Mouse (Mus musculus) brain, adult 10 weeks (tissue): ENCODE data around the gene Bzw1. TPM values are rescaled to one million over a fixed set of nuclear protein-coding genes. Genes with fewer than 3 reads are reported as not detected.

Experiments used
- polyA plus RNA-seq: library from polyadenylated mRNA; stranded (reverse); fragments of 350-450 nt; fragmentation: Illumina TruSeq; extraction: RNeasy Lipid Tissue Mini Kit (QIAGEN cat#74804); gene quantifications from one replicate; pipeline ENCODE4 v1.2.3, GENCODE M21; 2015; ENCODE audit warnings: low read depth, low replicate concordance

Gene Bzw1
- 183 TPM for polyA plus RNA-seq

DNA sequence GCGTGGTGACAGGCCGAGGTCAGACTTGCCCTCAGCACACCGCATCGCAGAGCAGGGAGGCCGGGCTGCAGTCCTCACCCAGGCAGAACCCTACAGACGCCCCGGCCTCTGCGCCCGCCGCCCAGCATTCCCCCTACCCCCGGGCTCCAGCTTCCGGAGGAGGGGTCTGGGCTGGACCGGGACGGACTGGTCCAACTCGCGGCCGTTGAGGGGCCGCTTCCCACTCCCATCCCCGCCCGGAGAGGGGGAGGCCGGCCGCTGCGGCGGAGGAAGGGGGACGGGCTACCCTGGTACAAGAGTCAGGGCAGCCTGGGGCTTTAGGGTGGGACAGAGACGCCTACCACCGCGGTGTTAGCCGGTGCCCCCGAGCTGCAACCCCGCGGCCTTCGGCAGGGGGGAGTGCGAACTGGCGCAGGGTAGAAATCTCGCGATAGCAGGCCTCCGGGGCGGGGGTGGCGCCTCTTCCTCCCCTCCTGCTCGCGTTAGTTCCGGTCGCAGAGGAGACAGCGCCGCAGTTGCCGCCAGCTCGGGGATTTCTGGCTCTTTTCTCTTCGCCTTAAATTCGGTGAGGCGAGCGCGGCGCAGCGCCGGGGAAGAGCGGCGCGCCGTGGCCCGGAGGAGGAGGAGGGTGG lies at the start of gene Bzw1:
TSS of gene Bzw1 (plus strand) at position 247 of the 632 bp plus-strand sequence.

DNA sequence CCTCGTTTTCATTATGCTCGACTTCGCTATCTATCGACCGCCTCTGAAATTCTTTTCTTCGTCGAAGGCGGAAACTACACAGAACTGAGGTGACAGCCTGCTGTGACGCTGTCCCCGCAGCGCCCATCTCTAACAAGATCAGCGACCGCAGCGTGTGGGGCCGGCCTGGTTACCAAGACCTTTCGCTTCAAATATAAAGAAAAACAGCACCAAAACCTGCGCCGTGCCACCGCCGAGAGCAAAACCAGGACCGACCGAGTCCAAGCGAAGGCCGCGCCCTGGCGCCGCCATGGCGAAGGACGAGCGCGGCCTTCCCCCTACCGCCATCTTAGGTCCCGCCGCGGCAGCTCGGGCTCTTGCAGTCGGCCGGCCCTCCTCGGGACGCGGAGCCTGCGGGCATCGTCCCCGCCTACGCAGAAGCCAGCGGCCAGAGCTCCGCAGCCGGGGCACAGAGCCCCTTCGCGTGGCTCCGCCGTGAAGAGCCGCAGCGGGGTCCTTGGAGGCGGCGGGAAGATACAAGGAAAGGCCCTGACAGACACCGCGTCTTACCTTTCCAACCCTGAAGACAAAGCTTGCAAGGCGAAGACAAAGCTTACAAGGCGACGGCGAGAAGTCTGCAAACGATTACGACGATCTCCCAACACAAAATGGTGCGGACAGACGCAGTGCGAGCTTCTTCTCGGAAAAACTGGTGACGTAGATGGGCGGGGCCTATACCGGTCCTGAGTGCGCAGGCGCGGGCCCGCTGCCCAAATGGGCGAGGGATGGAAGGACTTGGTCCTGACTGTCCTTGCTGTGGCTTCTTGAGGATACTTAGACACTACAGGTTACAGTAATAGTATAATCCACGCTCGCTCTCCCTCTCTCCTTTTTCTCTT lies 30.9 kb downstream of the Bzw1 start, which contains the start of gene Clk1:
TSS of gene Clk1 (minus strand) at position 696 of the 878 bp plus-strand sequence.

DNA sequence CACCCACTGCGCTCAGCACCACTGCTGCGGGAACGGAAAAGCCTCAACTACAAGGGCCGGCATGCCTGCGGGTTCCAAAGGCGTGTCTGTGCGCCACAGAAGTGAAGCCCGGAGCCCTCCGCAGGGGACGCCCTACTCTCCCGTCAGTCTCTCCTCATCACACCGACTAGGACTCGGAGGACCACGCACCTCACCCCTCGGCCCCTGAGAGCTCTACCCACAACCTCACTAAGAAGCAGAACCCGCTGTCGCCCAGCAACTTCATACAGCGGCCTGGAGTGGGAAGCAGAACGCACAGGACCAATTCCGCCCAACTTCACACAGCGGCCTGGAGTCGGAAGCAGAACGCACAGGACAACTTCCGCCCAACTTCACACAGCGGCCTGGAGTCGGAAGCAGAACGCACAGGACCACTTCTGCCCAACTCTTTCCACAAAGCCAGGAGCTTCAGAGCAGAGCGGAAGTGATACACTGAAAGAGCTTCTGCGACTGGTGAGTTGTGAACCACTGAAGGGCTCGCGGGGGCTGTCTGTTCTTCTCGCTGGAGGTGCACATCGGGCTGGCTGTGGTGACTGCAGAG lies 52.5 kb downstream of the Bzw1 start, which contains the start of the genes Nif3l1 and Ppil3:
TSS of gene Nif3l1 (plus strand) at position 9 of the 580 bp plus-strand sequence.
TSS of gene Ppil3 (minus strand) at position 344 of the 580 bp plus-strand sequence.

Other genes with a start within 250 kb of the Bzw1 start
- gene Aox4, start 182.5 kb upstream of the Bzw1 start, polyA plus RNA-seq = 0.58 TPM
- not detected for gene Aox2, start 114.6 kb upstream of the Bzw1 start, polyA plus RNA-seq
- gene Clk1, start 31.2 kb downstream of the Bzw1 start, polyA plus RNA-seq = 174 TPM
- gene Nif3l1, start 52.3 kb downstream of the Bzw1 start, polyA plus RNA-seq = 34.7 TPM
- 52.0 TPM for gene Ppil3, start 52.6 kb downstream of the Bzw1 start, polyA plus RNA-seq
- 30.1 TPM for gene Orc2, start 112.2 kb downstream of the Bzw1 start, polyA plus RNA-seq
- 51.4 TPM for gene Fam126b, start 193.4 kb downstream of the Bzw1 start, polyA plus RNA-seq
- gene Ndufb3, start 193.5 kb downstream of the Bzw1 start, polyA plus RNA-seq = 265 TPM